Mouse (Mus musculus): ENCODE results near the gene Tbl1xr1.

- TF ChIP-seq CTCF (IDR thresholded peaks at IDR 0.05; ENCODE audit: low read depth), result no peak
- no peak for TF ChIP-seq EP300 (optimal IDR thresholded peaks at IDR 0.05)
These were observed 151.6 kb downstream of the Tbl1xr1 start for GRCm38 (mm10) chr3:22228052-22228451.

All from stomach, postnatal 0 days (tissue).